Mouse (Mus musculus): ENCODE data around the gene Trim8.

GRCm38 (mm10) chr19:46514387-46514786 is 12.9 kb downstream of the Trim8 start:
- TF ChIP-seq E2F4 (IDR thresholded peaks at IDR 0.05; ENCODE audit: insufficient read depth) = no peak
- TF ChIP-seq POLR2A (IDR thresholded peaks at IDR 0.05; ENCODE audit: insufficient read length, low read depth) = no peak
- TF ChIP-seq CEBPB (IDR thresholded peaks at IDR 0.05; ENCODE audit: insufficient read depth, poor library complexity, severe bottlenecking) = no peak
- no peak for TF ChIP-seq REST (IDR thresholded peaks at IDR 0.05; ENCODE audit: insufficient read depth, insufficient read length)
- no peak for TF ChIP-seq TCF12 (IDR thresholded peaks at IDR 0.05; ENCODE audit: insufficient read depth, poor library complexity, severe bottlenecking)
- TF ChIP-seq SRF (IDR thresholded peaks at IDR 0.05; ENCODE audit: control insufficient read depth, insufficient read length, low read depth) = no peak
- TF ChIP-seq POLR2AphosphoS2 (IDR thresholded peaks at IDR 0.05; ENCODE audit: insufficient read length, low read depth) = no peak
- no peak for TF ChIP-seq USF1 (IDR thresholded peaks at IDR 0.05; ENCODE audit: low read depth)
